Mouse (Mus musculus) megakaryocyte, embryonic 14.5 days (primary cell): ENCODE data around the gene Podn.

Source experiments
- FLI1 ChIP-seq: IDR thresholded peaks from 2 replicates; pipeline ENCODE4 v1.6.1; 2012; ENCODE audit warnings: low read length, inconsistent platforms, mixed read lengths
- GATA1 ChIP-seq: IDR thresholded peaks from 3 replicates; pipeline ENCODE4 v1.6.1; 2012; ENCODE audit warnings: mixed read lengths, low read length, inconsistent platforms, borderline replicate concordance

- TF ChIP-seq GATA1 (no peak), FLI1 (no peak)
These were observed 99.7 kb downstream of the Podn start for GRCm38 (mm10) chr4:107996418-107996986.
